Mouse (Mus musculus) kidney, adult 2 months (tissue): ENCODE data around the gene Spatc1l.

Experiments used
- CTCF ChIP-seq: fragments of 200-500 bp; conservative IDR thresholded peaks from 2 replicates; pipeline ENCODE4 v1.5.1; 2011; ENCODE audit warnings: low read depth, mild to moderate bottlenecking, control low read depth, low read length, moderate library complexity, mixed read lengths; ENCODE audit not compliant: insufficient read depth, insufficient read length
- POLR2A ChIP-seq: fragments of 200-500 bp; IDR thresholded peaks from one replicate; pipeline ENCODE4 v1.6.1; 2011; ENCODE audit warnings: low read depth, low read length, control low read depth

DNA sequence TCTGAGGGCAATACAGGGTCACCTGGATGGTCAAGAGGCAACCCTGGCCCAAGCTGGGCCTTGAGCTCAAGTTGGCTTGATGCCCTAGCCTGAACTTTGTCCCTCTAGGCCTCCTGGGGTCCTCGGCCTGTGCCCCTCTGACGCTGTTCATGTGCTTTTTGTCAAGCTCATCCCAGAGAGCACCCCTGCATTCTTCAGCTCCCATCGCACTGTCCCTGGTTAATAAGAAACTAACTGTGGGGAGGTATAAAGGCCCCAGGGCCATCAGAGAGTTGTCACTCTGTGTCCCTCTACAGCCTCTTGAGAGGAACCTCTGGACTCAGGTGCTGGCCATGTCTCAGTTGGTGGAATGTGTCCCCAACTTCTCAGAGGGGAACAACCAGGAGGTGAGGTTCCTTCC lies 13.3 kb downstream of the Spatc1l start, which contains the start of gene Ftcd:
- TF ChIP-seq CTCF (no peak), POLR2A (no peak)
